Mouse (Mus musculus): ENCODE measurements around the gene Fstl4. TPM values are rescaled to one million over a fixed set of nuclear protein-coding genes. Genes with fewer than 3 reads are reported as not detected.

Fstl4 gene
- polyA plus RNA-seq, 1 experiment: 0.18 TPM

GRCm38 (mm10) chr11:53009597-53009996 lies 245.2 kb downstream of the Fstl4 start:
- no peaks in the 10 kb centered on the region for H3K36me3 ChIP-seq (ENCODE audit: control insufficient read depth, insufficient read depth, low read length)
- DNase-seq (ENCODE audit: low read depth in 1 of 2, low spot score in 2 of 2): no peak
- H3K27ac ChIP-seq (ENCODE audit: insufficient read depth, low read length): no peak overlapping the region
- no peaks in the 10 kb centered on the region for H3K27me3 ChIP-seq (ENCODE audit: control insufficient read depth, insufficient read depth, low read length)
- 88% methylated on average over 7 of the region's 7 CpGs for WGBS
- H3K4me3 ChIP-seq (ENCODE audit: extremely low read depth, insufficient read depth, insufficient read length): no peak overlapping the region
- no peaks in the 10 kb centered on the region for H3K4me1 ChIP-seq (ENCODE audit: control insufficient read depth, insufficient read depth, insufficient read length)
- TF ChIP-seq POLR2A (IDR thresholded peaks at IDR 0.05; ENCODE audit: low read depth, low read length): no peak
- TF ChIP-seq CTCF (IDR thresholded peaks at IDR 0.05; ENCODE audit: extremely low read depth, insufficient read depth, insufficient read length, insufficient replicate concordance): no peak

- Histone ChIP-seq H3K27me3 (ENCODE audit: control insufficient read depth, insufficient read depth, low read length) (no peaks in the 10 kb centered on the region), H3K27ac (ENCODE audit: insufficient read depth, low read length) (no peak overlapping the region), H3K4me1 (ENCODE audit: control insufficient read depth, insufficient read depth, insufficient read length) (no peaks in the 10 kb centered on the region), H3K4me3 (ENCODE audit: extremely low read depth, insufficient read depth, insufficient read length) (no peak overlapping the region), H3K36me3 (ENCODE audit: control insufficient read depth, insufficient read depth, low read length) (no peaks in the 10 kb centered on the region)
- WGBS: 82% methylated on average over 6 of the region's 6 CpGs
- DNase-seq (ENCODE audit: low read depth in 1 of 2, low spot score in 2 of 2): no peak
- TF ChIP-seq POLR2A (IDR thresholded peaks at IDR 0.05; ENCODE audit: low read depth, low read length) (no peak), CTCF (IDR thresholded peaks at IDR 0.05; ENCODE audit: extremely low read depth, insufficient read depth, insufficient read length, insufficient replicate concordance) (no peak)
Measured at GRCm38 (mm10) chr11:53011996-53012505, 247.6 kb downstream of the Fstl4 start.

GRCm38 (mm10) chr11:53013906-53014305 lies 249.5 kb downstream of the Fstl4 start:
- TF ChIP-seq POLR2A (IDR thresholded peaks at IDR 0.05; ENCODE audit: low read depth, low read length): no peak
- TF ChIP-seq CTCF (IDR thresholded peaks at IDR 0.05; ENCODE audit: extremely low read depth, insufficient read depth, insufficient read length, insufficient replicate concordance): no peak
- H3K27me3 ChIP-seq (ENCODE audit: control insufficient read depth, insufficient read depth, low read length): no peaks in the 10 kb centered on the region
- 78% methylated on average over 5 of the region's 5 CpGs for WGBS
- H3K4me1 ChIP-seq (ENCODE audit: control insufficient read depth, insufficient read depth, insufficient read length): no peaks in the 10 kb centered on the region
- H3K4me3 ChIP-seq (ENCODE audit: extremely low read depth, insufficient read depth, insufficient read length): no peak overlapping the region
- H3K36me3 ChIP-seq (ENCODE audit: control insufficient read depth, insufficient read depth, low read length): no peaks in the 10 kb centered on the region
- no peak for DNase-seq (ENCODE audit: low read depth in 1 of 2, low spot score in 2 of 2)
- H3K27ac ChIP-seq (ENCODE audit: insufficient read depth, low read length): no peak overlapping the region

GRCm38 (mm10) chr11:53016358-53017021 lies 252.1 kb downstream of the Fstl4 start:
- Histone ChIP-seq H3K27ac (ENCODE audit: insufficient read depth, low read length) (no peak overlapping the region), H3K4me3 (ENCODE audit: extremely low read depth, insufficient read depth, insufficient read length) (no peak overlapping the region), H3K27me3 (ENCODE audit: control insufficient read depth, insufficient read depth, low read length) (no peaks in the 10 kb centered on the region), H3K36me3 (ENCODE audit: control insufficient read depth, insufficient read depth, low read length) (no peaks in the 10 kb centered on the region), H3K4me1 (ENCODE audit: control insufficient read depth, insufficient read depth, insufficient read length) (no peaks in the 10 kb centered on the region)
- WGBS: 88% methylated on average over 7 of the region's 7 CpGs
- TF ChIP-seq CTCF (IDR thresholded peaks at IDR 0.05; ENCODE audit: extremely low read depth, insufficient read depth, insufficient read length, insufficient replicate concordance): no peak
- TF ChIP-seq POLR2A (IDR thresholded peaks at IDR 0.05; ENCODE audit: low read depth, low read length): no peak
- DNase-seq (ENCODE audit: low read depth in 1 of 2, low spot score in 2 of 2): no peak

- no peak overlapping the region for H3K27ac ChIP-seq (ENCODE audit: insufficient read depth, low read length)
- DNase-seq (ENCODE audit: low read depth in 1 of 2, low spot score in 2 of 2): no peak
- H3K4me3 ChIP-seq (ENCODE audit: extremely low read depth, insufficient read depth, insufficient read length): no peak overlapping the region
- H3K4me1 ChIP-seq (ENCODE audit: control insufficient read depth, insufficient read depth, insufficient read length): no peaks in the 10 kb centered on the region
- no peaks in the 10 kb centered on the region for H3K36me3 ChIP-seq (ENCODE audit: control insufficient read depth, insufficient read depth, low read length)
- 86% methylated on average over 3 of the region's 3 CpGs for WGBS
- TF ChIP-seq POLR2A (IDR thresholded peaks at IDR 0.05; ENCODE audit: low read depth, low read length): no peak
- TF ChIP-seq CTCF (IDR thresholded peaks at IDR 0.05; ENCODE audit: extremely low read depth, insufficient read depth, insufficient read length, insufficient replicate concordance): no peak
- no peaks in the 10 kb centered on the region for H3K27me3 ChIP-seq (ENCODE audit: control insufficient read depth, insufficient read depth, low read length)
Measured at GRCm38 (mm10) chr11:53019509-53019908, 255.1 kb downstream of the Fstl4 start.

- TF ChIP-seq POLR2A (IDR thresholded peaks at IDR 0.05; ENCODE audit: low read depth, low read length): no peak
- TF ChIP-seq CTCF (IDR thresholded peaks at IDR 0.05; ENCODE audit: extremely low read depth, insufficient read depth, insufficient read length, insufficient replicate concordance): no peak
- Histone ChIP-seq H3K4me3 (ENCODE audit: extremely low read depth, insufficient read depth, insufficient read length) (no peak overlapping the region), H3K36me3 (ENCODE audit: control insufficient read depth, insufficient read depth, low read length) (no peaks in the 10 kb centered on the region), H3K27me3 (ENCODE audit: control insufficient read depth, insufficient read depth, low read length) (no peaks in the 10 kb centered on the region), H3K27ac (ENCODE audit: insufficient read depth, low read length) (no peak overlapping the region), H3K4me1 (ENCODE audit: control insufficient read depth, insufficient read depth, insufficient read length) (no peaks in the 10 kb centered on the region)
- no peak for DNase-seq (ENCODE audit: low read depth in 1 of 2, low spot score in 2 of 2)
- WGBS: 9% methylated on average over 6 of the region's 6 CpGs
Measured at GRCm38 (mm10) chr11:53024403-53024802, 260.0 kb downstream of the Fstl4 start.

- H3K4me1 ChIP-seq (ENCODE audit: control insufficient read depth, insufficient read depth, insufficient read length): no peaks in the 10 kb centered on the region
- no peak for DNase-seq (ENCODE audit: low read depth in 1 of 2, low spot score in 2 of 2)
- H3K4me3 ChIP-seq (ENCODE audit: extremely low read depth, insufficient read depth, insufficient read length): no peak overlapping the region
- 96% methylated on average over 6 of the region's 6 CpGs for WGBS
- H3K27me3 ChIP-seq (ENCODE audit: control insufficient read depth, insufficient read depth, low read length): no peaks in the 10 kb centered on the region
- H3K27ac ChIP-seq (ENCODE audit: insufficient read depth, low read length): no peak overlapping the region
- H3K36me3 ChIP-seq (ENCODE audit: control insufficient read depth, insufficient read depth, low read length): no peaks in the 10 kb centered on the region
- TF ChIP-seq POLR2A (IDR thresholded peaks at IDR 0.05; ENCODE audit: low read depth, low read length): no peak
- TF ChIP-seq CTCF (IDR thresholded peaks at IDR 0.05; ENCODE audit: extremely low read depth, insufficient read depth, insufficient read length, insufficient replicate concordance): no peak
Measured at GRCm38 (mm10) chr11:53025686-53026085, 261.3 kb downstream of the Fstl4 start.

All from spleen, adult 2 months (tissue).